13 mouse cellular contexts compared by ENCODE assay signal in genomic region chr2:91465934-91466333, GRCm38 (mm10). TPM values are rescaled to one million over a fixed set of nuclear protein-coding genes. Genes with fewer than 3 reads are reported as not detected.
"Had no signal": no experiment of that assay in that cellular context is flagged by ENCODE, and none has a peak within 500 bp of the region (broad histone marks: within the 10 kb centered on the region; RNA-seq: fewer than 3 reads in every experiment).

No protein-coding gene starts in this region.

- H3K36me3 ChIP-seq: limb, embryonic 13.5 days; midbrain, embryonic 13.5 days; neural tube, embryonic 12.5 days had no signal

- ATAC-seq: midbrain, embryonic 13.5 days had no signal

- H3K27ac ChIP-seq: limb, embryonic 13.5 days; liver, embryonic 14.5 days; midbrain, embryonic 13.5 days; neural tube, embryonic 12.5 days had no signal

- H3K4me3 ChIP-seq: limb, embryonic 13.5 days; midbrain, embryonic 13.5 days; neural tube, embryonic 12.5 days had no signal

- H3K9ac ChIP-seq: limb, embryonic 13.5 days; liver, embryonic 14.5 days; midbrain, embryonic 13.5 days; neural tube, embryonic 12.5 days had no signal

- H3K4me2 ChIP-seq: limb, embryonic 13.5 days; midbrain, embryonic 13.5 days; neural tube, embryonic 12.5 days had no signal

- H3K27me3 ChIP-seq: limb, embryonic 13.5 days; midbrain, embryonic 13.5 days; neural tube, embryonic 12.5 days had no signal

- DNase-seq: kidney, adult 18-20 months; kidney, postnatal 14 days; layer of hippocampus, adult 9-11 months; layer of hippocampus, postnatal 36 days; left cerebral cortex, postnatal 4 days; lung, adult 18-20 months; spleen, adult 18-20 months; thymus, postnatal 36 days had no signal

- H3K9me3 ChIP-seq: limb, embryonic 13.5 days; midbrain, embryonic 13.5 days; neural tube, embryonic 12.5 days had no signal

RNA-seq across cellular contexts. Expression of gene Lrp4, which starts 8.6 kb away (rescaled TPM):
- total RNA-seq: megakaryocyte-erythroid progenitor cell, adult 5-6 weeks had no signal
